Mouse (Mus musculus): ENCODE data around the gene Plekhg1. TPM values are rescaled to one million over a fixed set of nuclear protein-coding genes. Genes with fewer than 3 reads are reported as not detected.

Gene Plekhg1
- polyA plus RNA-seq, 1 experiment from 2014 or later = 0.99 TPM

- Histone ChIP-seq H3K27me3 (no peaks in the 10 kb centered on the region), H3K9ac (no peak overlapping the region), H3K36me3 (no peaks in the 10 kb centered on the region), H3K4me2 (no peak overlapping the region), H3K4me3 (replicated peaks) (no peak overlapping the region), H3K27ac (no peak overlapping the region), H3K4me1 (replicated peaks) (no peaks in the 10 kb centered on the region; the same call in 1 of the 2 replicates), H3K9me3 (replicated peaks) (no peaks in the 10 kb centered on the region)
- ATAC-seq (ENCODE audit: low read depth) (0 out of 2 replicates have a peak, but pooled peaks have one; percentile 26), DNase-seq (no peak)
- 45% methylated on average over 11 of the region's 11 CpGs for WGBS (ENCODE audit: insufficient replicate concordance)
These were observed 91.6 kb downstream of the Plekhg1 start for GRCm38 (mm10) chr10:3831597-3832351.

GRCm38 (mm10) chr10:3834060-3834459, 93.9 kb downstream of the Plekhg1 start:
- H3K4me1 ChIP-seq (replicated peaks) = no peaks in the 10 kb centered on the region; the same call in 1 of the 2 replicates
- no peak overlapping the region for H3K4me3 ChIP-seq (replicated peaks)
- H3K9me3 ChIP-seq (replicated peaks) = no peaks in the 10 kb centered on the region
- ATAC-seq (ENCODE audit: low read depth) (no peak), DNase-seq (no peak)
- 42% methylated on average over 1 of the region's 1 CpGs for WGBS (ENCODE audit: insufficient replicate concordance)
- H3K4me2 ChIP-seq = no peak overlapping the region
- H3K9ac ChIP-seq = no peak overlapping the region
- H3K27ac ChIP-seq = no peak overlapping the region
- H3K36me3 ChIP-seq = no peaks in the 10 kb centered on the region
- no peaks in the 10 kb centered on the region for H3K27me3 ChIP-seq

- no peak for ATAC-seq (ENCODE audit: low read depth)
- Histone ChIP-seq H3K4me1 (replicated peaks) (no peaks in the 10 kb centered on the region; the same call in 1 of the 2 replicates), H3K4me3 (replicated peaks) (no peak overlapping the region), H3K36me3 (no peaks in the 10 kb centered on the region), H3K9ac (no peak overlapping the region), H3K27ac (no peak overlapping the region), H3K4me2 (no peak overlapping the region), H3K9me3 (replicated peaks) (no peaks in the 10 kb centered on the region), H3K27me3 (no peaks in the 10 kb centered on the region)
- no peak for DNase-seq
- WGBS (ENCODE audit: insufficient replicate concordance) = 66% methylated on average over 7 of the region's 7 CpGs
These were observed 94.5 kb downstream of the Plekhg1 start for GRCm38 (mm10) chr10:3834678-3835077.

DNA sequence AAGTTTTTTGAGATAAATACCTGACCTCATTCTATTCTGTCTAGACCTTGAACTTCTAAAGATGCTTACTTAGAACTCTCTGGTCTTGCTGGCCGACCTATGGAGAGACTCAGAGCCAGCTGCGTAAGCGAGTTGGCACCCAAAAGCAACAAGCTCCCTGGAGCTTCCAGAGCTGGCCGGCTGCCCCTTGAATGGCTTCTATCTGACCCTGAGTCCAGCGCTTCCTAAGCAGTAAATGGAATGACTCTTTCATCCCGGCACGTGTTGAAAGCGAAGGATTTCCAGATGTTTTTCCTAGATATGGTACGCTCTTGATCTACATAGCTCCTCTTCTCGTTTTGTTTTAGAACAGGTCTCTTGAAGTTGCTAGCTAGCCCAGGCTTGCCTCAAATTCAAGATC, 95.5 kb downstream of the Plekhg1 start:
- no peak for DNase-seq
- 71% methylated on average over 10 of the region's 10 CpGs for WGBS (ENCODE audit: insufficient replicate concordance)
- Histone ChIP-seq H3K9me3 (replicated peaks) (no peaks in the 10 kb centered on the region), H3K9ac (no peak overlapping the region), H3K4me2 (no peak overlapping the region), H3K4me1 (replicated peaks) (no peaks in the 10 kb centered on the region; the same call in 1 of the 2 replicates), H3K27me3 (no peaks in the 10 kb centered on the region), H3K27ac (no peak overlapping the region), H3K4me3 (replicated peaks) (no peak overlapping the region), H3K36me3 (no peaks in the 10 kb centered on the region)
- no peak for ATAC-seq (ENCODE audit: low read depth)

- no peak overlapping the region for H3K27ac ChIP-seq
- 36% methylated on average over 6 of the region's 6 CpGs for WGBS (ENCODE audit: insufficient replicate concordance)
- no peaks in the 10 kb centered on the region for H3K36me3 ChIP-seq
- no peak overlapping the region for H3K4me3 ChIP-seq (replicated peaks)
- ATAC-seq (ENCODE audit: low read depth) (no peak), DNase-seq (no peak)
- H3K9me3 ChIP-seq (replicated peaks) = no peaks in the 10 kb centered on the region
- no peaks in the 10 kb centered on the region for H3K27me3 ChIP-seq
- H3K9ac ChIP-seq = no peak overlapping the region
- no peak overlapping the region for H3K4me2 ChIP-seq
- no peaks in the 10 kb centered on the region for H3K4me1 ChIP-seq (replicated peaks)
These were observed 99.7 kb downstream of the Plekhg1 start for GRCm38 (mm10) chr10:3839748-3840432.

DNA sequence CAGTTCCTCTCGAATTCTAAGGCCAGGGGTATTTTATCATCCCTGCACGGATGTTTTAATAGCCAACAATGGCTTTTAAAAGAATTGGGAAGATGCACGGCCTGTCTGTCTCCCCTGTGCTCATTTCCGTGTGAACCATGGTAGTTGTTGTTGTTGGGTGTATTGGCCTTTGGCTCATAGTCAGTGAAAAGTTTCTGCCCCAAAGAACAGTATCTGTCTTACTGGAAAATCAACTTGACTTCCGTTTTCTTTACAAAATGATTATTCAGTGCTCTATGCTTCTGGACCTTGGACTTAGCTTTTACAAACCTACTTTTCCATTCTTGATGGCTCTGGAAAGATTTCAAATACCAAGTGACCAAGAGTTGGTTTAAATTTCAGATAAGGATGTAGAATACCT, 104.3 kb downstream of the Plekhg1 start:
- no peak overlapping the region for H3K9ac ChIP-seq
- H3K36me3 ChIP-seq = no peaks in the 10 kb centered on the region
- no peaks in the 10 kb centered on the region for H3K9me3 ChIP-seq (replicated peaks)
- DNase-seq (no peak), ATAC-seq (ENCODE audit: low read depth) (no peak)
- H3K27me3 ChIP-seq = no peaks in the 10 kb centered on the region
- no peak overlapping the region for H3K27ac ChIP-seq
- H3K4me3 ChIP-seq (replicated peaks) = no peak overlapping the region
- no peaks in the 10 kb centered on the region for H3K4me1 ChIP-seq (replicated peaks)
- WGBS (ENCODE audit: insufficient replicate concordance) = 57% methylated on average over 5 of the region's 5 CpGs
- H3K4me2 ChIP-seq = no peak overlapping the region

DNA sequence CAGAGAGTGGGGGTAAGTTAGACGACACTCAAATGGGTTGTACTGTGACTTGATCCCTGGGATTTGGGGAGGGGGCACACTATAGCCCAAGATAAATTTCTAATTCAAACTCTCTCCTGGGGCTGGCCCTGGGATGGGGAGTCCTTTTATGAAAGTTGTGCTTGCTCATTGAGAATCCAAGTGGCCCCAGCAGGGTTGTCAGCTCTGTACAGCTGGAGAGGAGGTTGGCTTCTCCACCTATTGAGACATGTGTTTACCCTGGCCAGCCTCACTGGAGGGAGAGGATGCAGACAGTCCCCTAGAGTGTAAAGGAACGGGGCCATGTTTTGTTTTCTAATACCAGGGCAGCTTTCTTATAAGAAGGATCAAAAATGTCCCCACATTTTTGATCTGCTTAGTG, 106.9 kb downstream of the Plekhg1 start:
- no peak overlapping the region for H3K4me2 ChIP-seq
- no peaks in the 10 kb centered on the region for H3K36me3 ChIP-seq
- WGBS (ENCODE audit: insufficient replicate concordance) = 47% methylated on average over 2 of the region's 2 CpGs
- no peak overlapping the region for H3K4me3 ChIP-seq (replicated peaks)
- ATAC-seq (ENCODE audit: low read depth) (no peak), DNase-seq (no peak)
- H3K4me1 ChIP-seq (replicated peaks) = 0 out of 2 replicates have a peak, but pooled peaks cover 2% of the 10 kb centered on the region
- H3K27me3 ChIP-seq = no peaks in the 10 kb centered on the region
- H3K9me3 ChIP-seq (replicated peaks) = no peaks in the 10 kb centered on the region
- no peak overlapping the region for H3K9ac ChIP-seq
- H3K27ac ChIP-seq = no peak overlapping the region

DNA sequence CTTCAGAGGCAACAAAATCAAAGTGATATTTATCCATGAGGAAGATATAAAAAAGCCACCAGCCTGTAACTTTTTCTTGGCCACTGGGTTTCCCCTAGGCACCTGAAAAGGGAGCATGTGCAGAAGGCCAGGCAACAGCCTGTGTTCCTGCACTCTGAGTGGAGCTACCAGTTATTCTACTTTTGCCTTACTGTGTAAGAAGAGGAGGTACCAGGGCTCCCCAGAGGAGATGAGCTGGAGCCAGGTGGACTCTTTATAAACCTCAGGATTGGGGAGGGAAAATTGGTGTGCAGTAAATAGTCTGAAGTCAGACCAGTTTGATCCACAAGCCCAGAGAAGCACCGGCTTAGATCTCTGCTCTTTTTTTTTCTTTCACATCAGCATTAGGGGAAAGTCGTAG, 111.3 kb downstream of the Plekhg1 start:
- H3K9ac ChIP-seq = no peak overlapping the region
- H3K4me3 ChIP-seq (replicated peaks) = no peak overlapping the region
- H3K4me2 ChIP-seq = no peak overlapping the region
- no peaks in the 10 kb centered on the region for H3K36me3 ChIP-seq
- H3K27me3 ChIP-seq = no peaks in the 10 kb centered on the region
- no peaks in the 10 kb centered on the region for H3K9me3 ChIP-seq (replicated peaks)
- no peak overlapping the region for H3K27ac ChIP-seq
- ATAC-seq (ENCODE audit: low read depth) = no peak
- 12% methylated on average over 2 of the region's 2 CpGs for WGBS (ENCODE audit: insufficient replicate concordance)
- 0 out of 2 replicates have a peak, but pooled peaks cover 2% of the 10 kb centered on the region for H3K4me1 ChIP-seq (replicated peaks)
- no peak for DNase-seq

GRCm38 (mm10) chr10:3852733-3853132, 112.6 kb downstream of the Plekhg1 start:
- Histone ChIP-seq H3K4me1 (replicated peaks) (0 out of 2 replicates have a peak, but pooled peaks cover 2% of the 10 kb centered on the region), H3K36me3 (no peaks in the 10 kb centered on the region), H3K27me3 (no peaks in the 10 kb centered on the region), H3K9ac (no peak overlapping the region), H3K27ac (no peak overlapping the region), H3K9me3 (replicated peaks) (no peaks in the 10 kb centered on the region), H3K4me2 (no peak overlapping the region), H3K4me3 (replicated peaks) (no peak overlapping the region)
- DNase-seq = no peak
- ATAC-seq (ENCODE audit: low read depth) = no peak
- WGBS (ENCODE audit: insufficient replicate concordance) = 60% methylated on average over 3 of the region's 3 CpGs

DNA sequence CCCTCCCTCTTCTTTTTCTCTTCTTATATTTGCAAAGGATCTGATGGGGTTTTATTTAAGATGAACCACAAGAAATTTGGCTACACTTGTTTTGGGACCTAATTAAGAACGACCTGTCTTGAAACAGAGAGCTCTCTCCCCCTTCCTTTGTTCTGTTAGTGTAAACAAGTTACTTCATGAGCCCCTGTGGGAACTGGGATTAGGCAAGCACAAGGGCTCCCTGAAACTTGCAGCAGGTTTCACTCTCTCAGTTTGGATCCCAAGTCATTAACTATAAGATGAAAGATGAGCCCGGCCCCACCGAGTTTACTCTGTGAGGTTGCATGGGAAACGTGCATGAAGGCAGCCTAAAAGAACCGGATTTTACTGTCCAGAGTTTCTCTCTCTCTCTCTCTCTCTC, 117.7 kb downstream of the Plekhg1 start:
- 36% methylated on average over 5 of the region's 5 CpGs for WGBS (ENCODE audit: insufficient replicate concordance)
- no peak for ATAC-seq (ENCODE audit: low read depth)

DNA sequence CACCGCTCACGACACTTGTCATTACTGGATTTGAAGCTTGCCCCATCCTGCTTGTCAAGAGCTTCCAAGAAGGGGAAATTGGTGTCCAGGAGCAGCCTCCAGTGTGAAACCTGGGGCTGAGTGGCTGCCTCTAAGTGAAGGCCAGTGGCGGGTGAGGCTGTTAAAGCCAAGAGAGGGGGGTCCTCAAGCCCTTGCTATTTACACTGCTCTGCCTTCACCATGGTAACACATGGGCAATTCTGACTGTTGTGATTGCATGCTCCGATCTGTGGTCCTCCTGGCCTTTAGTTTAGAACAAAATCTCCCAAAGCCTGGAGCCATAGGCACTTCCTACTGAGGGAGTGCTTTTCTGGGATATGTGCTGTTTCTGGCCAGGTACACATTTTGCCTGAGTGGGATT, 118.3 kb downstream of the Plekhg1 start:
- H3K4me2 ChIP-seq = no peak overlapping the region
- WGBS (ENCODE audit: insufficient replicate concordance) = 49% methylated on average over 4 of the region's 4 CpGs
- no peak overlapping the region for H3K27ac ChIP-seq
- no peak overlapping the region for H3K4me3 ChIP-seq (replicated peaks)
- no peaks in the 10 kb centered on the region for H3K36me3 ChIP-seq
- no peaks in the 10 kb centered on the region for H3K4me1 ChIP-seq (replicated peaks)
- H3K9me3 ChIP-seq (replicated peaks) = no peaks in the 10 kb centered on the region
- ATAC-seq (ENCODE audit: low read depth) (no peak), DNase-seq (no peak)
- H3K9ac ChIP-seq = no peak overlapping the region
- no peaks in the 10 kb centered on the region for H3K27me3 ChIP-seq

More for the DNA sequence above, 117.7 kb downstream of the Plekhg1 start:
- no peak overlapping the region for H3K4me3 ChIP-seq (replicated peaks)
- no peaks in the 10 kb centered on the region for H3K36me3 ChIP-seq
- no peak for DNase-seq
- H3K4me1 ChIP-seq (replicated peaks) = no peaks in the 10 kb centered on the region
- H3K4me2 ChIP-seq = no peak overlapping the region
- no peaks in the 10 kb centered on the region for H3K27me3 ChIP-seq
- H3K9ac ChIP-seq = no peak overlapping the region
- H3K9me3 ChIP-seq (replicated peaks) = no peaks in the 10 kb centered on the region
- no peak overlapping the region for H3K27ac ChIP-seq
